Mouse (Mus musculus) layer of hippocampus, postnatal 14 days (tissue): ENCODE results near the gene Gm10488. TPM values are rescaled to one million over a fixed set of nuclear protein-coding genes. Genes with fewer than 3 reads are reported as not detected.
"Not testable (repeated sequence)": the region's sequence is repeated elsewhere in the genome, so short reads cannot be mapped to it uniquely, and the experiment has no call there.

ENCODE experiments used
- DNase-seq, 2 experiments: peaks; one replicate each; pipeline ENCODE4 v3.0.0; 2021 to 2022; ENCODE audit warnings: low spot score in 2 of 2, mixed read lengths in 1 of 2
- long read RNA-seq, 2 experiments: library from polyadenylated mRNA; stranded (forward); transcript quantifications; one replicate each; pipeline ENCODE4 v2.0.0; 2021
- microRNA-seq, 2 experiments: library from miRNA; unstranded; fragments of <30 nt; microRNA quantifications; one replicate each; pipeline ENCODE4 v1.2.0; 2021
- total RNA-seq, 2 experiments: library from RNA; stranded (reverse); gene quantifications; 2 replicates each; pipeline ENCODE4 v1.2.3; 2021

Gm10488 gene
- total RNA-seq = not detected
- long read RNA-seq, experiment 1 = 0 reads
- long read RNA-seq, experiment 2 = 0 reads

- not testable (repeated sequence) for DNase-seq
Measured at GRCm38 (mm10) chrX:29976014-29976413, at the start of gene Gm10488. Gene Gm10488 (plus strand): TSS chrX:29976314.

Small RNAs within 50 kb of the gene (microRNA-seq; reads per million reads assigned to microRNA genes)
- 0 reads per million in 2 experiments for gene Gm44298
